Mouse (Mus musculus): ENCODE measurements around the gene Rinl.

Gene Rinl

GRCm38 (mm10) chr7:28808957-28809393 is 20.2 kb downstream of the Rinl start:
- peak; percentile 97 for DNase-seq (ENCODE audit: low read depth, low spot score)

DNA sequence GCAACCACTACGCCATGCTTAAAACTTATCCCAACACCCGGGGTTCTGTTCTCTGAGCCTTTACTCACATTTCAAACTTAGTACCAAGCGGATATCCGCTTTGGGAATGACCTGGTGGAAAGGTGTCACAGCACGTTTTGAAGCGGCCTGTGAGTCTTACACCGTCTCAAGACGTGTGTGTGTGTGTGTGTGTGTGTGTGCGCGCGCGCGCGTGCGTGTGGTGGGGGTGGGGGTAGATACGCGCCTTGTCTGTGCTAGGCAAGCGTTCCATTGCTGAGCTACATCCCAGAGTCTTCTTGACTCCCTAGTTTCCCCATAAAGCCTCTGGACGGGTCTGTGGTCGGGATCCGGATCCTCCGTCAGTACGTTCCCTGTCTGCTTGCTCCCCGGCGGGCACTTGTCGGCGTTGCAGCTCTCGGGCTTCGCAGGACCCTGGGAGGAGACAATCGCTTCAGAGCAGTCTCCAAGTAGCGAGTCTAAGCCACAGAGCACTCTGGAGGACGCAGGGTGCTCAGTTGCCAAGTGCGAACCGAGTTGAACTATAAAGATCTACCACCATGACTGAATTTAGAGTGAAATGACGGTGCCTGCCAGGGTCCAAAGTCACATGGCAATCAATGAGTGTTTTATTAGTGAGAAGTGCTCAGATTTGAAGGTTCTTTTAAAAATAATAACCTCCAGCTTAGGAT is 20.8 kb downstream of the Rinl start:
- peak; percentile 83 for DNase-seq (ENCODE audit: low read depth, low spot score)

DNA sequence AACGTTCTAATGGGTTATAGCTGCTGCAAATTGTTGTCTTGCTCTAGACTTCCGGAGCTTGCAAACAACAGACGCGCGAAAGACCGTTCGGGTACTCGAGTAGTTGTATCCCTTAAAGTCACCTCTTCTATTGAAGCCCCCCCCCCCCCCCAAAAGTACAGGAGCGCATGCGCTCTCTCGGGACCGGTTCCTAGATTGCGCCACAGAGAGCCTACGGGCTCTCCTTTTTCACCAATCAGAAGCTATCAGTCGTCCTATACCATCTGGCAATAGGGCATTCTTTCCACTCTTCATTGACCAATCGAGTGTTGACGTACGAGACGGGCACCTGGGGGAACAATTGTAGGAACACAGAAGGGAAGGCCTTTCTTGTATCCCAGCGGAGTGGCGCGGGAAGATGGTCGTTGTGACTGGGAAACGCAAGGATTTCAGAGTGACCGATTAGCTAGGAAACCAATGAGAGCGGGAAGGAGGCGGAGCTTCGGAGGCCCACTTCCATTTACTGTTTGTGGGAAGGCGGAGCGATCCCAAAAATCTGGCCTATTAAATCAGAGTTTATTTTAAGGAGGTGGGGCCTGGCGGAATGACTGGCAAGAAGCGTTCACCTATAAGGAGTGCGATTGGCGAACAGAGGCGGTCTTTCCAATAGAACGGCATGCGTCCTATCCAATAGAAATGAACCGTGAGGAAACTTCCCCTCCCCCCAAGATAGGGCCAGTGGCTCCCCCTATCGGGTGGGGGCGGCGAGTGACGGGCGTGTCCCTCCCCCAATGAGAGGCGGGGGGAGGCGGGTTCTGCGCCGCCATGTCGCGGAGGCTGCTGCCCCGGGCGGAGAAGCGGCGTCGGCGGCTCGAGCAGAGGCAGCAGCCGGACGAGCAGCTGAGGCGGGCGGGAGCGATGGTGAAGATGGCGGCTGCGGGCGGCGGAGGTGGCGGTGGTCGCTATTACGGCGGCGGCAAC is 21.6 kb downstream of the Rinl start:
- DNase-seq (ENCODE audit: low read depth, low spot score): peak; percentile 100

- DNase-seq (ENCODE audit: low read depth, low spot score): peak; percentile 96
These were observed 22.5 kb downstream of the Rinl start for GRCm38 (mm10) chr7:28811228-28811627.

- no peak for DNase-seq (ENCODE audit: low read depth, low spot score)
These were observed 23.0 kb downstream of the Rinl start for GRCm38 (mm10) chr7:28811640-28812275.

GRCm38 (mm10) chr7:28812436-28812835 is 23.7 kb downstream of the Rinl start:
- no peak for DNase-seq (ENCODE audit: low read depth, low spot score)

- no peak for DNase-seq (ENCODE audit: low read depth, low spot score)
These were observed 24.2 kb downstream of the Rinl start for GRCm38 (mm10) chr7:28812949-28813348.

GRCm38 (mm10) chr7:28814306-28815034 is 25.7 kb downstream of the Rinl start:
- no peak for DNase-seq (ENCODE audit: low read depth, low spot score)

- no peak for DNase-seq (ENCODE audit: low read depth, low spot score)
These were observed 26.5 kb downstream of the Rinl start for GRCm38 (mm10) chr7:28815230-28815629.

DNA sequence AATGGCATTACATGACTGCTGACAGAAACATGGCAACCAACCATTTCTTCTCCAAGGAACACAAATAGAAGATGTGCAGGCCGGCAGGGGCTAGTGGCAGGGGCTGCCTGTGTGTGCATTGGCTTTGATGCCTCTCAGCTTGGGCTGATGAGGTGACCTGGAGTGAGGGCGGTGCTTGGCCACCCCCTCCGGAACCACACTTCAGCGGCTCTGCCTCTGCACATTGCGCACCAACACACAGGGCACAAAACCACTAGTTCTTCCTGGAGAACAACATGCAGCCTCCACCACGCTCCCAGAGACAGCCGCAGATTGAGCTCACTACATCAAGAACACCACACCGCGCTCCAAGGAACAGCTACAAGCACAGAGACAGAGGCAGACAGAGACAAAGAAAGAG is 27.4 kb downstream of the Rinl start:
- peak; percentile 36 for DNase-seq (ENCODE audit: low read depth, low spot score)

- DNase-seq (ENCODE audit: low read depth, low spot score): no peak
These were observed 28.2 kb downstream of the Rinl start for GRCm38 (mm10) chr7:28816920-28817319.

DNA sequence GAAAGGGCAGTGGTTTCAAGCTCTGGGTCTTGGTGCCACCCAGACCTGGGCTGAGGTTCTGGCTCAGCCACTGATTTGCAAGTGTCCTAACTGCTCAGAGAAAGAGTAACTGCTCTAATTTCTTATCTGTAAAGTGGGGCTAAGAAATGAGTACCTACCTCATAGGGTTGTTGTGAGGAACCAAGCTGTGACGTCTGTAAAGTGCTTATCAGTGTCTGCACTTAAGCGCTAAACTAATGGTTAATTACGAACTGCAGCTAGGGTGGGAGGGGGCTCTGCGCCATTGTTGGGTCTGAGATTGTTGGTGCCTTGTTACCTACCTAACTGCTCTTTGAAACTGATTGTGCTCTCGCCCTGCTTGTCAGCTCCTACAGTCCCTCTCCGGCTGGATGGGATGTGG is 28.8 kb downstream of the Rinl start:
- no peak for DNase-seq (ENCODE audit: low read depth, low spot score)

DNA sequence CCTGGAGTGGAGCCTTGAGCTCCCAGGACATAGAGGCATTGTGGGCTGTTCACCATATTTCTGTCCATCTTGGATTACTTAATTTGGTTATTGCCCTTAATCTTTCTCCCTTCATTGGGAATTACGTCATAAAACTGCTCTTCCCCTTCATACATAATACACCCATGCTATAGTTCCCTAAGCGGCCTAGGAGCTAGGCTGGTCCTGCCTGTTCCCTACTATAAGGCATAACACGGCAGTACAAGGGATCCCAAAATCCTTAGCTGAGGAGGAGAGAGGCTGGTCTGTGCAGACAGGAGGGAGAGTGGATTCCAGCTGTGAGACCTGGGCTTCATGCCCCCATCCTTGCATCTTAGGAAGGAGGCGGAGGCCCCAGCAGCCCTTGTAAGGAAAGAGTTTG is 29.2 kb downstream of the Rinl start:
- no peak for DNase-seq (ENCODE audit: low read depth, low spot score)

GRCm38 (mm10) chr7:28818436-28818835 is 29.7 kb downstream of the Rinl start:
- no peak for DNase-seq (ENCODE audit: low read depth, low spot score)

DNA sequence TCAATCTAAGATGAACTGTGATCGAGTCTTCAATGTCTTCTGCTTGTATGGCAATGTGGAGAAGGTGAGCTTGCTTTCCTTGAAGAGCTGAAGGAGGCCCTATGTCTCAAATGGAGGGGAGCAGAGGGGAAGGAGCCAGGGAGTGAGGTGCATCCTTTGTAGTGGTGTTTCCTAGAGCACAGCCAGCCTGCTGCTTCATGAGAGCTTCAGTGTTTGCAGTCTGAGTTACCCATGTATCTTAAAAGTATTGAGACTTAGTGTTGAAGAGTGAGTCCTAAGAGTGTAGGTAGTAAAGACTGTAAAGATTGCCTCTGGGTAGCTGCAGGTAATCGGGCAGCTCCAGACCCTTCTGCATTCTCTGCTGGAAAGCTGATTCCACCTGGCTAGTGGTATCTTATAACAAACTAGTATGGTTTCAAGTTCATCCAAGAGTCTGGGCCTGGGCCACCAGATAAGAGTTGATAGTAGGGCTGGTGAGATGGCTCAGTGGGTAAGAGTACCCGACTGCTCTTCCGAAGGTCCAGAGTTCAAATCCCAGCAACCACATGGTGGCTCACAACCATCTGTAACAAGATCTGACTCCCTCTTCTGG is 30.2 kb downstream of the Rinl start:
- DNase-seq (ENCODE audit: low read depth, low spot score): no peak

DNA sequence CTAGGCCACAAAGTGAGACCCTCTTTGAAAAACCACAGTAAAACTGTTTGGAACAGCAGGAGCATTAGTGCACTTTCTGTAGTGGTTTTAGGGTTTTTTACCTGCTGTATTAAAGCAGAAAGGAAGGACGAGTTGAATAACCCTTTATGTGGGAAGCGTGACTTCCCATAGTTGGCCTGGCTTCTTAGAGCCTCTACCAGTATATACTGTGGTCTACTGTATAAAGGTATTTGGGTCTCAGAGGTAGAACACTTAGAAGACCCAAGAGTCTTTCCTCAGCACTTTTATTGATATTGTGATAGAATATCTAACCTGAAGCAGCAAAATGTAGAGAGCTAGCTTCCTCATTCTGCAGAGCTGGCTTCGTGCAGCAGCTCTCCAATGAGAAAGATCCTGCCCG is 30.8 kb downstream of the Rinl start:
- no peak for DNase-seq (ENCODE audit: low read depth, low spot score)

DNA sequence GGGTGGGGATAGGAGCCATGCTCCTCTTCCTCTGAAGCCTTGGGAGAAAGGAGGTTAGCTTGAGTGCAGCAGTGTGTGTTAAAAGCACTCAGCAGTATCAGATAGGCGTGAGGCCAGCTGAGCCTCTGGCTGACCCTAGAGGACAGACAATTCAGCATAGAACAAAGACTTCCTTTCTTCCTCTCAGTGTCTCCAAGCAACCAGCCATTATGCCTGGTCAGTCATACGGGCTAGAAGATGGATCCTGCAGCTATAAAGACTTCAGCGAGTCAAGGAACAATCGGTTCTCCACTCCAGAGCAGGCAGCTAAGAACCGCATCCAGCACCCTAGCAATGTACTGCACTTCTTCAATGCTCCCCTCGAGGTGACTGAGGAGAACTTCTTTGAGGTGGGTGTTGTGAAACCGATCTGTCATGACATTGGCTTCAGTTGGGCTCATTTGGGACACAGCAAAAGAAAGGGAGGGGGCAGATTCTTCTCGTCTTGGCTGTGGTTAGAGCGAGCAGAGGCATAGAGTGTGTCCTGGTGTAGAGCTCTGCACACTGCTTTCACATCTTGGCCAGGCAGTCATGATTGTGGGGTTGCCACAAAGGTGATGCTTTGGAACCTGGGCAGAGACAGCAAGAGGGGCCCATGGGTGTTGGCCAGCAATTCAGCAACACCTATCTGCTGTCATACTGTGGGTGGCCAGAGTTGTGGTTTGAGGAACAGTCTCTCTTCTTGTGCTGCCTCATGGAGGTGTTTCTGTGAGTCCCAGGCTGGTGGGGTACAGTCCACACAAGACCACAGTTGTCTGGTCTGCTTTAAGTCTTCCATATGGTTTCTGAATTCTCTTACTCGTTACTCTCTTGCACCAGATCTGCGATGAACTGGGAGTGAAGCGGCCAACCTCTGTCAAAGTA is 31.8 kb downstream of the Rinl start:
- DNase-seq (ENCODE audit: low read depth, low spot score): peak; percentile 67

GRCm38 (mm10) chr7:28821261-28821831 is 32.6 kb downstream of the Rinl start:
- peak; percentile 86 for DNase-seq (ENCODE audit: low read depth, low spot score)

GRCm38 (mm10) chr7:28822556-28822955 is 33.8 kb downstream of the Rinl start:
- no peak for DNase-seq (ENCODE audit: low read depth, low spot score)
